Mouse (Mus musculus) thymus, adult 2 months (tissue): Measurements from ENCODE around the gene Cog2. TPM values are rescaled to one million over a fixed set of nuclear protein-coding genes. Genes with fewer than 3 reads are reported as not detected.

Experiments
- DNase-seq: peaks from one replicate; pipeline ENCODE4 v3.0.0; 2021
- H3K27ac ChIP-seq: fragments of 200-500 bp; 2 replicates; pipeline ENCODE4 v1.5.1; 2012; ENCODE audit warnings: low read length, control low read depth; ENCODE audit not compliant: control insufficient read depth, insufficient read depth
- H3K27me3 ChIP-seq: fragments of 200-500 bp; 2 replicates; pipeline ENCODE4 v1.6.1; 2012; ENCODE audit warnings: mild to moderate bottlenecking, low read length, moderate library complexity, mixed read lengths; ENCODE audit not compliant: control insufficient read depth, insufficient read depth
- H3K36me3 ChIP-seq: fragments of 200-500 bp; 2 replicates; pipeline ENCODE4 v1.6.1; 2012; ENCODE audit warnings: mild to moderate bottlenecking, low read length, moderate library complexity; ENCODE audit not compliant: control insufficient read depth, insufficient read depth
- H3K4me1 ChIP-seq: fragments of 200-500 bp; replicated peaks from 2 replicates; pipeline ENCODE4 v1.6.1; 2012; ENCODE audit warnings: low read length; ENCODE audit not compliant: control insufficient read depth, insufficient read depth
- H3K4me3 ChIP-seq: fragments of 200-500 bp; 2 replicates; pipeline ENCODE4 v1.5.1; 2012; ENCODE audit warnings: mild to moderate bottlenecking, low read length, control low read depth, moderate library complexity; ENCODE audit not compliant: control insufficient read depth, insufficient read depth
- CTCF ChIP-seq: fragments of 200-500 bp; IDR thresholded peaks from 2 replicates; pipeline ENCODE4 v1.5.1; 2012; ENCODE audit warnings: mild to moderate bottlenecking, control low read depth, low read length, moderate library complexity, borderline replicate concordance; ENCODE audit not compliant: control insufficient read depth, poor library complexity, insufficient read depth; ENCODE audit errors: extremely low read depth
- POLR2A ChIP-seq: fragments of 200-500 bp; IDR thresholded peaks from 2 replicates; pipeline ENCODE4 v1.6.1; 2012; ENCODE audit warnings: mild to moderate bottlenecking, low read length, control low read depth, moderate library complexity; ENCODE audit not compliant: control insufficient read depth, poor library complexity, insufficient read depth; ENCODE audit errors: extremely low read depth
- WGBS: fragments of 180-500 bp; shearing (Covaris S2); methylation state at CpG from one replicate; pipeline ENCODE4 v1.1.7; 2018; 5-methylcytosine and 5-hydroxymethylcytosine counted together
- polyA plus RNA-seq: library from polyadenylated mRNA; depleted of rRNA; stranded (reverse); fragments of >200 nt; gene quantifications from 2 replicates; pipeline ENCODE4 v1.2.3, GENCODE M21; 2012

The Cog2 gene
- polyA plus RNA-seq, 1 experiment = 33.8 TPM

- no peaks in the 10 kb centered on the region for H3K4me1 ChIP-seq
- H3K4me3 ChIP-seq = no peak overlapping the region
- TF ChIP-seq POLR2A (no peak), CTCF (no peak)
- no peaks in the 10 kb centered on the region; the same call in 1 of the 2 replicates for H3K27me3 ChIP-seq
- 97% methylated on average over 12 of the region's 12 CpGs for WGBS
- no peak overlapping the region for H3K27ac ChIP-seq
- DNase-seq = no peak
- peaks cover 62% of the 10 kb centered on the region for H3K36me3 ChIP-seq
These were observed 20.3 kb downstream of the Cog2 start for GRCm38 (mm10) chr8:124540906-124541305.

- peaks cover 66% of the 10 kb centered on the region for H3K36me3 ChIP-seq
These were observed 21.4 kb downstream of the Cog2 start for GRCm38 (mm10) chr8:124542001-124542400.

GRCm38 (mm10) chr8:124543272-124543671 lies 22.7 kb downstream of the Cog2 start:
- no peak for DNase-seq
- H3K4me3 ChIP-seq = no peak overlapping the region
- no peaks in the 10 kb centered on the region for H3K4me1 ChIP-seq
- H3K27ac ChIP-seq = no peak overlapping the region
- no peaks in the 10 kb centered on the region; the same call in 1 of the 2 replicates for H3K27me3 ChIP-seq
- WGBS = 94% methylated on average over 5 of the region's 5 CpGs
- no peak for TF ChIP-seq CTCF
- TF ChIP-seq POLR2A = no peak
- H3K36me3 ChIP-seq = peaks cover 68% of the 10 kb centered on the region

More at GRCm38 (mm10) chr8:124542001-124542400, 21.4 kb downstream of the Cog2 start:
- Histone ChIP-seq H3K4me1 (no peaks in the 10 kb centered on the region), H3K27ac (no peak overlapping the region), H3K4me3 (no peak overlapping the region), H3K27me3 (no peaks in the 10 kb centered on the region; the same call in 1 of the 2 replicates)
- no peak for DNase-seq
- TF ChIP-seq POLR2A (no peak), CTCF (no peak)
- WGBS = 95% methylated on average over 4 of the region's 4 CpGs

DNA sequence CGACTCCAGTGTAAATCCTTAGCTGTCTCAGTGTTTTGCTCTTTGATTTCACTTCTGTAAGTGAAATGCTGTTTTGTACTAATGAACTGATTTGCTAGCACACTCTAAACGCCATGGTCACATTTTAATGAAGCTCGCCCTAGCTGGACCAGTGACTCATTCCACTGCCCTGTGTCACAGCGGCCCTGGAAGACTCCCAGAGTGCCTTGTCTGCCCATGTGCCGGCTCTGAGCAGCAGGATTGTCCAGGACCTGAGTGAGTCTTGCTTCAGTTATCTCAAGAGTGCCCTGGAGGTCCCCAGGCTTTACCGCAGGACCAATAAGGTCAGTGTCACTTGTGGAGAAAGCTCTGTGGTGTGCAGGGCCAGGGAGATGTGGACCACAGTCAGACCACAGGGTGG lies 25.8 kb downstream of the Cog2 start:
- H3K27ac ChIP-seq = no peak overlapping the region
- peaks cover 75% of the 10 kb centered on the region for H3K36me3 ChIP-seq
- 97% methylated on average over 6 of the region's 6 CpGs for WGBS
- no peak overlapping the region for H3K4me3 ChIP-seq
- no peaks in the 10 kb centered on the region for H3K4me1 ChIP-seq
- TF ChIP-seq POLR2A (no peak), CTCF (no peak)
- no peak for DNase-seq
- H3K27me3 ChIP-seq = no peaks in the 10 kb centered on the region

DNA sequence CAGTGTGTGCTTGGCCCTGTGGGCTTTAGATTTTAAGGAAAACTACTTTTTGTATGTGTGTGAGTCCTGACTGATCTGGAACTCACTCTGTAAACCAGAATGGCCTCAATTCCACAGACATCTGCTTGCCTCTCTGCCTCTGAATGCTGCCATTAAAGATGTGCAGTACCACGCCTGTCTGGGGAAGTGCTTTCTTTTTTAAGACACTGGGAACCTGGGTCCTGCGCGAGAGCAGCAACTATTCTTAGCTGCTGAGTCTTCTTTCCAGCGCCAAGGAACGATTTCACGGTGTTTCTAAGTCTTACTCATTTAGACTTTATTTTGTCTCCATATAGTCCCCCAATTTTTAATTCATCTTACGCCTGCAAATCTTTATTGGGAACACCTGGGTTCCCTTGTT lies 26.2 kb downstream of the Cog2 start:
- 97% methylated on average over 7 of the region's 7 CpGs for WGBS
- TF ChIP-seq CTCF (no peak), POLR2A (no peak)
- Histone ChIP-seq H3K27ac (no peak overlapping the region), H3K4me1 (no peaks in the 10 kb centered on the region), H3K27me3 (no peaks in the 10 kb centered on the region), H3K4me3 (no peak overlapping the region), H3K36me3 (peaks cover 72% of the 10 kb centered on the region)
- no peak for DNase-seq

DNA sequence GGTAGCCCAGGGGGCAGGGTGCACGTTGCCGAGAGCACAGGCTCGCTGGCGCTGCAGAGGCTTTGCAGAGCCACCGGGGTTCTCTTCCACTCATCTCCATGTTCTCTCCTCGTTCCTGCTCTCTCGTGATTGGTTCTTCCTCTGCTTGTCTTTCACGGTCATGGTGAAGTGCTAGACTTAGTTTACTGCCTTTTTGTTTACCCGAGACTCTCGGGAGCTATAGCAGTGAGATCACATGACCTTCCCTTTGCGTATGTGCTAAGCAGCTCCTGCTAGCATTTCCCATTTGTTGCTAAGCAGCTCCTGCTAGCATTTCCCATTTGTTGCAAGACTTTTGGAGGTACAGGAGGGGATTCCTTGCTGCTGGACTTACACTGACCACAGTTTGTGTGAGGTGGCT lies 26.7 kb downstream of the Cog2 start:
- H3K27ac ChIP-seq = no peak overlapping the region
- no peaks in the 10 kb centered on the region for H3K27me3 ChIP-seq
- H3K4me1 ChIP-seq = no peaks in the 10 kb centered on the region
- 93% methylated on average over 11 of the region's 11 CpGs for WGBS
- H3K36me3 ChIP-seq = peaks cover 76% of the 10 kb centered on the region
- no peak overlapping the region for H3K4me3 ChIP-seq
- TF ChIP-seq CTCF (no peak), POLR2A (no peak)
- no peak for DNase-seq

DNA sequence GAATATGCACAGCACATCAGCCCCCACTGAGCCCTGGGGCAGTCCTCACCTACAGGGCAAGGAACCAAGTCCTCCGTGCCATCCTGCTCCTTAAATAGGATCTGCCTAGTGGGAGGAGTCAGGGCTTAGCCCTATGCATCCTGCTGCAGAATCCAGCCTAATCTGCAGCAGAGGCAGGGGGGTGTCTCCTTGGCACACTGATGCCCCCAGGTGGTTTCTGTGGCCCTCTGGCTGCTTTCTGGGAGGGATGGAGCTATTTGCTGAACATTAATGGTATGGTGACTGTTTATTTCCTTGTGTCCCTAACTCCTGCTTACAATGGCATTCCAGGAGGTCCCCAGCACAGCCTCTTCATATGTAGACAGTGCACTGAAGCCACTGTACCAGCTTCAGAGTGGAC lies 27.6 kb downstream of the Cog2 start:
- 100% methylated on average over 1 of the region's 1 CpGs for WGBS
- Histone ChIP-seq H3K27me3 (no peaks in the 10 kb centered on the region), H3K4me1 (no peaks in the 10 kb centered on the region), H3K36me3 (peaks cover 70% of the 10 kb centered on the region), H3K27ac (no peak overlapping the region), H3K4me3 (no peak overlapping the region)
- no peak for DNase-seq
- TF ChIP-seq POLR2A (no peak), CTCF (no peak)
